Comparison of ENCODE assay signal across 8 mouse cellular contexts in genomic region chr7:49522411-49523114, GRCm38 (mm10).
A peak's percentile ranks its signal among the peaks of the same experiment; 100 is the strongest.
DNase-seq lines count a peak whose midpoint lies in the region; ATAC-seq and TF ChIP-seq lines count a peak whose summit lies in the region.

No protein-coding gene starts in this region.

- in situ Hi-C loops in CH12.LX (cut with MboI; ENCODE audit: low pct_ligation_motif_present, low pct_unique_long_range_greater_than_20kb, low sequenced_read_pairs) (no loop called here), Patski (cut with MboI; ENCODE audit: low pct_unique_long_range_greater_than_20kb) (loop anchor here (5.0 kb wide), 1 partner anchor 35 kb away; no protein-coding TSS in a partner anchor)

- H3K36me3 ChIP-seq in CH12.LX (replicated peaks in 1 of 2; ENCODE audit: control insufficient read depth in 1 of 2, insufficient read depth in 1 of 2, low read length in 1 of 2) = no peaks in the 10 kb centered on the region
- no peaks in the 10 kb centered on the region for H3K36me3 ChIP-seq in forebrain, embryonic 12.5 days (replicated peaks)
- H3K36me3 ChIP-seq in hindbrain, embryonic 15.5 days = no peaks in the 10 kb centered on the region
- H3K36me3 ChIP-seq in liver, adult 2 months (ENCODE audit: control insufficient read depth, insufficient read depth, low read length) = no peaks in the 10 kb centered on the region
- H3K36me3 ChIP-seq in neural tube, embryonic 11.5 days (ENCODE audit: control insufficient read depth, insufficient read depth, low read length) = no peaks in the 10 kb centered on the region

- dilution Hi-C loops in CH12.LX (cut with MboI; ENCODE audit: extremely low pct_ligation_motif_present, extremely low pct_unique_long_range_greater_than_20kb, low sequenced_read_pairs) = no loop called here

- CTCF ChIA-PET in Patski (lab: Charles Lee) = interaction anchor here (1.1 to 1.5 kb wide), 3 partner anchors 9 to 29 kb away, joined by 3 to 4 read pairs (median 4); no protein-coding TSS in a partner anchor

- H3K4me2 ChIP-seq in CH12.LX (ENCODE audit: insufficient read depth, low read depth, poor library complexity, severe bottlenecking) = no peak overlapping the region
- H3K4me2 ChIP-seq in forebrain, embryonic 12.5 days = peak overlapping the region; percentile 62
- peak overlapping the region; percentile 50 for H3K4me2 ChIP-seq in hindbrain, embryonic 15.5 days
- H3K4me2 ChIP-seq in neural tube, embryonic 11.5 days (ENCODE audit: low read depth) = peak overlapping the region; percentile 43

- no peak overlapping the region for H3K9ac ChIP-seq in CH12.LX (ENCODE audit: insufficient read depth, low read depth)
- H3K9ac ChIP-seq in forebrain, embryonic 12.5 days = peak overlapping the region; percentile 43
- no peak overlapping the region for H3K9ac ChIP-seq in hindbrain, embryonic 15.5 days
- H3K9ac ChIP-seq in liver, adult 2 months (ENCODE audit: low read depth, low read length) = peak overlapping the region; percentile 69
- peak overlapping the region; percentile 23; the same call in 1 of the 2 replicates for H3K9ac ChIP-seq in neural tube, embryonic 11.5 days (ENCODE audit: low read length)

- ATAC-seq in Patski = peak; percentile 33
- ATAC-seq in forebrain, embryonic 12.5 days (ENCODE audit: low FRiP score) = peak; percentile 59
- ATAC-seq in hindbrain, embryonic 15.5 days (ENCODE audit: low FRiP score, low read depth) = peak; percentile 53; the same call in 1 of the 2 replicates
- ATAC-seq in neural tube, embryonic 11.5 days (ENCODE audit: insufficient read depth, low FRiP score, low TSS enrichment) = peak; percentile 58; the same call in 1 of the 2 replicates
- ATAC-seq in erythroid progenitor cell, adult 5-6 weeks (replicated peaks; ENCODE audit: low FRiP score, poor library complexity, severe bottlenecking) = no peak

- POLR2A ChIA-PET in Patski (lab: Charles Lee) = interaction anchor here (0.9 kb wide), 1 partner anchor 21 kb away, joined by 3 read pairs; no protein-coding TSS in a partner anchor

- H3K4me3 ChIP-seq in CH12.LX (replicated peaks in 1 of 3; ENCODE audit: low read depth in 2 of 3, low read length in 2 of 3, poor library complexity in 1 of 3) = no peak overlapping the region
- peak overlapping the region; percentile 38 for H3K4me3 ChIP-seq in forebrain, embryonic 12.5 days (replicated peaks)
- H3K4me3 ChIP-seq in hindbrain, embryonic 15.5 days = peak overlapping the region; percentile 23
- peak overlapping the region; percentile 60 for H3K4me3 ChIP-seq in liver, adult 2 months (ENCODE audit: insufficient read depth, low read depth, low read length)
- H3K4me3 ChIP-seq in neural tube, embryonic 11.5 days (ENCODE audit: low read depth, low read length) = peak overlapping the region; percentile 14

- under 1% methylated on average over 24 of the region's 24 CpGs for WGBS in forebrain, embryonic 12.5 days
- 3% methylated on average over 24 of the region's 24 CpGs for WGBS in hindbrain, embryonic 15.5 days
- WGBS in liver, adult 2 months = 3% methylated on average over 24 of the region's 24 CpGs
- 2% methylated on average over 24 of the region's 24 CpGs for WGBS in neural tube, embryonic 11.5 days

- H3K27ac ChIP-seq in CH12.LX (ENCODE audit: insufficient read depth, low read depth) = no peak overlapping the region
- H3K27ac ChIP-seq in forebrain, embryonic 12.5 days = no peak overlapping the region
- no peak overlapping the region for H3K27ac ChIP-seq in hindbrain, embryonic 15.5 days (replicated peaks)
- H3K27ac ChIP-seq in liver, adult 2 months (replicated peaks; ENCODE audit: insufficient read depth, low read depth, low read length) = peak overlapping the region; percentile 93
- H3K27ac ChIP-seq in neural tube, embryonic 11.5 days (ENCODE audit: low read depth, low read length) = no peak overlapping the region

- peaks cover 55% of the 10 kb centered on the region for H3K27me3 ChIP-seq in CH12.LX (replicated peaks)
- H3K27me3 ChIP-seq in Patski = no peaks in the 10 kb centered on the region
- peaks cover 54% of the 10 kb centered on the region for H3K27me3 ChIP-seq in forebrain, embryonic 12.5 days
- no peaks in the 10 kb centered on the region for H3K27me3 ChIP-seq in hindbrain, embryonic 15.5 days
- H3K27me3 ChIP-seq in liver, adult 2 months (ENCODE audit: control insufficient read depth, insufficient read depth, low read length) = no peaks in the 10 kb centered on the region
- H3K27me3 ChIP-seq in neural tube, embryonic 11.5 days (ENCODE audit: control insufficient read depth, insufficient read depth, low read length) = no peaks in the 10 kb centered on the region

- no peak for TF ChIP-seq POLR2A in CH12.LX (IDR thresholded peaks at IDR 0.05; ENCODE audit: low read depth, low read length)
- TF ChIP-seq POLR2A in liver, adult 2 months (IDR thresholded peaks at IDR 0.05; ENCODE audit: extremely low read depth, insufficient read depth, low read length) = no peak

- H3K4me1 ChIP-seq in CH12.LX (ENCODE audit: control insufficient read depth in 1 of 2, insufficient read depth in 2 of 2) = peaks cover 0 to 13% of the 10 kb centered on the region in 2 experiments; a peak in 2 of 4 replicates
- H3K4me1 ChIP-seq in forebrain, embryonic 12.5 days = peaks cover 40% of the 10 kb centered on the region
- peaks cover 34% of the 10 kb centered on the region for H3K4me1 ChIP-seq in hindbrain, embryonic 15.5 days (replicated peaks)
- peaks cover 39% of the 10 kb centered on the region for H3K4me1 ChIP-seq in liver, adult 2 months (ENCODE audit: control insufficient read depth, insufficient read depth, low read length)
- H3K4me1 ChIP-seq in neural tube, embryonic 11.5 days (ENCODE audit: control insufficient read depth, insufficient read depth, low read length) = peaks cover 11% of the 10 kb centered on the region; the same call in 1 of the 2 replicates

- DNase-seq in CH12.LX (ENCODE audit: extremely low read depth) (no peak), Patski (ENCODE audit: low read depth, low spot score) (no peak)
- DNase-seq in liver, adult 2 months (ENCODE audit: extremely low read depth, low read depth, low spot score) = peak; percentile 79
- DNase-seq in neural tube, embryonic 11.5 days (ENCODE audit: low spot score) = peak; percentile 50
- no peak for DNase-seq in spleen, postnatal 10 days (ENCODE audit: low spot score in 2 of 2)

- TF ChIP-seq CTCF in CH12.LX (conservative IDR thresholded peaks at IDR 0.05 in 1 of 2, IDR thresholded peaks at IDR 0.05 in 1 of 2; ENCODE audit: low read depth in 2 of 2, low read length in 2 of 2) = no peak
- TF ChIP-seq CTCF in Patski (IDR thresholded peaks at IDR 0.05) = no peak
- TF ChIP-seq CTCF in liver, adult 2 months (IDR thresholded peaks at IDR 0.05; ENCODE audit: low read depth, low read length) = no peak

- H3K79me2 ChIP-seq in CH12.LX (replicated peaks; ENCODE audit: control insufficient read depth, extremely low read depth, insufficient read depth, poor library complexity, severe bottlenecking) = no peaks in the 10 kb centered on the region
- H3K79me2 ChIP-seq in liver, adult 2 months (ENCODE audit: control insufficient read depth, insufficient read depth, low read length) = peaks cover 3% of the 10 kb centered on the region; the same call in 1 of the 2 replicates

- TF ChIP-seq RAD21 in CH12.LX (IDR thresholded peaks at IDR 0.05; ENCODE audit: low read depth, low read length) = no peak

- no peaks in the 10 kb centered on the region for H3K9me3 ChIP-seq in CH12.LX (replicated peaks; ENCODE audit: low read length)
- no peaks in the 10 kb centered on the region for H3K9me3 ChIP-seq in forebrain, embryonic 12.5 days
- H3K9me3 ChIP-seq in hindbrain, embryonic 15.5 days = no peaks in the 10 kb centered on the region
- H3K9me3 ChIP-seq in neural tube, embryonic 11.5 days (ENCODE audit: control insufficient read depth, low read length) = no peaks in the 10 kb centered on the region

- TF ChIP-seq EP300 in CH12.LX (IDR thresholded peaks at IDR 0.05; ENCODE audit: low read length) = no peak

TF ChIP-seq in CH12.LX, 34 proteins besides CTCF, POLR2A, EP300 and RAD21:
- TF ChIP-seq MXI1 (IDR thresholded peaks at IDR 0.05; ENCODE audit: low read depth, low read length) (peak; percentile 63; the same call in 1 of the 2 replicates), MAZ (IDR thresholded peaks at IDR 0.05; ENCODE audit: low read depth, low read length) (no peak)

Comparison
In these comparisons a context has a peak if more than half of its experiments do, and no peak if none do; other contexts are left out.
1. DNase-seq: peak in liver, adult 2 months (single experiment) and neural tube, embryonic 11.5 days (single experiment); none in CH12.LX (single experiment), Patski (single experiment) and spleen, postnatal 10 days (0 of 2).
2. H3K4me3 ChIP-seq: peak in forebrain, embryonic 12.5 days (single experiment), hindbrain, embryonic 15.5 days (single experiment), liver, adult 2 months (single experiment) and neural tube, embryonic 11.5 days (single experiment); none in CH12.LX (0 of 3).
3. H3K9ac ChIP-seq: peak in forebrain, embryonic 12.5 days (single experiment), liver, adult 2 months (single experiment) and neural tube, embryonic 11.5 days (single experiment); none in CH12.LX (single experiment) and hindbrain, embryonic 15.5 days (single experiment).